Mouse (Mus musculus) adrenal gland, adult 2 months (tissue): ENCODE measurements at regions not wholly inside any gene's neighbourhood (a gene's known extent, or its start where the extent isn't known, plus 50 kb on each side); places are given as distances from the start of the nearest gene placed in this dataset.

Experiments
- DNase-seq: peaks from one replicate; pipeline ENCODE4 v3.0.0; 2021

GRCm38 (mm10) chr13:5787114-5787513 is 74.2 kb upstream of the Klf6 start:
- no peak for DNase-seq

- DNase-seq = no peak
These were observed 72.0 kb upstream of the Klf6 start for GRCm38 (mm10) chr13:5789302-5789701.

GRCm38 (mm10) chr13:5802079-5802478 is 59.2 kb upstream of the Klf6 start:
- DNase-seq = peak; percentile 28

- DNase-seq = peak; percentile 24
These were observed 58.5 kb upstream of the Klf6 start for GRCm38 (mm10) chr13:5802826-5803225.

- DNase-seq = peak; percentile 75
These were observed 57.5 kb upstream of the Klf6 start for GRCm38 (mm10) chr13:5803540-5804380.

- no peak for DNase-seq
These were observed 56.8 kb upstream of the Klf6 start for GRCm38 (mm10) chr13:5804381-5804941.

GRCm38 (mm10) chr13:5808380-5808779 is 52.9 kb upstream of the Klf6 start:
- no peak for DNase-seq
